Mouse (Mus musculus) myocyte (in vitro differentiated cells): Measurements from ENCODE around the gene Cth.

ENCODE experiments used
- CEBPB ChIP-seq: IDR thresholded peaks from 2 replicates; pipeline ENCODE4 v1.6.1; 2011; ENCODE audit warnings: mild to moderate bottlenecking, moderate library complexity; ENCODE audit not compliant: poor library complexity, insufficient read depth, severe bottlenecking
- MAX ChIP-seq: IDR thresholded peaks from one replicate; pipeline ENCODE4 v1.6.1; 2011; ENCODE audit warnings: low read depth, mild to moderate bottlenecking, control low read depth
- POLR2A ChIP-seq: IDR thresholded peaks from one replicate; pipeline ENCODE4 v1.6.1; 2011; ENCODE audit warnings: low read depth, mild to moderate bottlenecking, control low read depth, moderate library complexity; ENCODE audit not compliant: insufficient read length
- POLR2AphosphoS2 ChIP-seq: IDR thresholded peaks from one replicate; pipeline ENCODE4 v1.6.1; 2011; ENCODE audit warnings: low read depth, control low read depth; ENCODE audit not compliant: insufficient read length
- SRF ChIP-seq: IDR thresholded peaks from one replicate; pipeline ENCODE4 v1.6.1; 2011; ENCODE audit warnings: low read depth; ENCODE audit not compliant: control insufficient read depth, insufficient read length
- USF1 ChIP-seq: IDR thresholded peaks from one replicate; pipeline ENCODE4 v1.6.1; 2011; ENCODE audit warnings: low read depth, mild to moderate bottlenecking, control low read depth, moderate library complexity

GRCm38 (mm10) chr3:157883085-157883484, 41.8 kb downstream of the Cth start:
- TF ChIP-seq SRF (no peak), POLR2AphosphoS2 (no peak), USF1 (no peak), POLR2A (no peak), MAX (no peak), CEBPB (no peak)
